Mouse (Mus musculus): ENCODE data around the gene Dcaf11.

Dcaf11 gene

GRCm38 (mm10) chr14:55555788-55556187 is 4.0 kb upstream of the Dcaf11 start:
- in situ Hi-C loops (cut with MboI; ENCODE audit: low sequenced_read_pairs), result no loop called here

GRCm38 (mm10) chr14:55557003-55557402 is 2.8 kb upstream of the Dcaf11 start:
- in situ Hi-C loops (cut with MboI; ENCODE audit: low sequenced_read_pairs), result no loop called here

GRCm38 (mm10) chr14:55557587-55557986 is 2.2 kb upstream of the Dcaf11 start:
- in situ Hi-C loops (cut with MboI; ENCODE audit: low sequenced_read_pairs), result no loop called here

GRCm38 (mm10) chr14:55558740-55559448 is 912 bp upstream of the Dcaf11 start:
- in situ Hi-C loops (cut with MboI; ENCODE audit: low sequenced_read_pairs), result no loop called here

GRCm38 (mm10) chr14:55560202-55561073 is 632 bp downstream of the Dcaf11 start, which contains the start of gene A730061H03Rik:
TSS of gene A730061H03Rik (minus strand) at chr14:55560406.
- in situ Hi-C loops (cut with MboI; ENCODE audit: low sequenced_read_pairs), result no loop called here

- in situ Hi-C loops (cut with MboI; ENCODE audit: low sequenced_read_pairs), result no loop called here
Observed at GRCm38 (mm10) chr14:55561860-55562259, 2.1 kb downstream of the Dcaf11 start.

- in situ Hi-C loops (cut with MboI; ENCODE audit: low sequenced_read_pairs), result no loop called here
Observed at GRCm38 (mm10) chr14:55563249-55563648, 3.4 kb downstream of the Dcaf11 start.

- in situ Hi-C loops (cut with MboI; ENCODE audit: low sequenced_read_pairs), result no loop called here
Observed at GRCm38 (mm10) chr14:55565748-55566147, 5.9 kb downstream of the Dcaf11 start.

- in situ Hi-C loops (cut with MboI; ENCODE audit: low sequenced_read_pairs), result no loop called here
Observed at GRCm38 (mm10) chr14:55567496-55567895, 7.7 kb downstream of the Dcaf11 start.

GRCm38 (mm10) chr14:55570588-55570987 is 10.8 kb downstream of the Dcaf11 start:
- in situ Hi-C loops (cut with MboI; ENCODE audit: low sequenced_read_pairs), result no loop called here

- in situ Hi-C loops (cut with MboI; ENCODE audit: low sequenced_read_pairs), result no loop called here
Observed at GRCm38 (mm10) chr14:55571760-55572159, 12.0 kb downstream of the Dcaf11 start.

- in situ Hi-C loops (cut with MboI; ENCODE audit: low sequenced_read_pairs), result no loop called here
Observed at GRCm38 (mm10) chr14:55575302-55575701, 15.5 kb downstream of the Dcaf11 start, which contains the start of gene Fitm1. TSS of gene Fitm1 (plus strand) at chr14:55575617.

- in situ Hi-C loops (cut with MboI; ENCODE audit: low sequenced_read_pairs), result no loop called here
Observed at GRCm38 (mm10) chr14:55575711-55576110, 15.9 kb downstream of the Dcaf11 start.

GRCm38 (mm10) chr14:55576376-55576775 is 16.6 kb downstream of the Dcaf11 start:
- in situ Hi-C loops (cut with MboI; ENCODE audit: low sequenced_read_pairs), result no loop called here

- in situ Hi-C loops (cut with MboI; ENCODE audit: low sequenced_read_pairs), result no loop called here
Observed at GRCm38 (mm10) chr14:55577871-55578667, 18.3 kb downstream of the Dcaf11 start, which contains the start of gene Psme1. TSS of gene Psme1 (plus strand) at chr14:55578123.

GRCm38 (mm10) chr14:55578668-55579269 is 19.0 kb downstream of the Dcaf11 start:
- in situ Hi-C loops (cut with MboI; ENCODE audit: low sequenced_read_pairs), result no loop called here

- in situ Hi-C loops (cut with MboI; ENCODE audit: low sequenced_read_pairs), result no loop called here
Observed at GRCm38 (mm10) chr14:55579511-55580496, 20.0 kb downstream of the Dcaf11 start.

GRCm38 (mm10) chr14:55580731-55581130 is 20.9 kb downstream of the Dcaf11 start:
- in situ Hi-C loops (cut with MboI; ENCODE audit: low sequenced_read_pairs), result no loop called here

- in situ Hi-C loops (cut with MboI; ENCODE audit: low sequenced_read_pairs), result no loop called here
Observed at GRCm38 (mm10) chr14:55581981-55582681, 22.3 kb downstream of the Dcaf11 start.
